Mouse (Mus musculus) ES-E14 (cell line): ENCODE measurements around the gene Sycp2.

Experiments
- HCFC1 ChIP-seq: IDR thresholded peaks from 2 replicates; pipeline ENCODE4 v1.6.1; 2012; ENCODE audit warnings: low read length, inconsistent platforms, borderline replicate concordance; ENCODE audit not compliant: insufficient read depth
- ZNF384 ChIP-seq: IDR thresholded peaks from 2 replicates; pipeline ENCODE4 v1.6.1; 2012; ENCODE audit warnings: low read depth, low read length, inconsistent platforms

- TF ChIP-seq ZNF384: no peak
- TF ChIP-seq HCFC1: no peak
Observed at GRCm38 (mm10) chr2:178433903-178434302, 26.4 kb upstream of the Sycp2 start.
